Mouse (Mus musculus) stomach, postnatal 0 days (tissue): ENCODE data around the gene Zfp467.

Experiments used
- CTCF ChIP-seq: IDR thresholded peaks from 2 replicates; pipeline ENCODE4 v1.5.1; 2016; ENCODE audit warnings: antibody characterized with exemption, low read depth, mild to moderate bottlenecking, moderate library complexity
- EP300 ChIP-seq: optimal IDR thresholded peaks from 2 replicates; pipeline ENCODE3; 2016; ENCODE audit warnings: antibody characterized with exemption

DNA sequence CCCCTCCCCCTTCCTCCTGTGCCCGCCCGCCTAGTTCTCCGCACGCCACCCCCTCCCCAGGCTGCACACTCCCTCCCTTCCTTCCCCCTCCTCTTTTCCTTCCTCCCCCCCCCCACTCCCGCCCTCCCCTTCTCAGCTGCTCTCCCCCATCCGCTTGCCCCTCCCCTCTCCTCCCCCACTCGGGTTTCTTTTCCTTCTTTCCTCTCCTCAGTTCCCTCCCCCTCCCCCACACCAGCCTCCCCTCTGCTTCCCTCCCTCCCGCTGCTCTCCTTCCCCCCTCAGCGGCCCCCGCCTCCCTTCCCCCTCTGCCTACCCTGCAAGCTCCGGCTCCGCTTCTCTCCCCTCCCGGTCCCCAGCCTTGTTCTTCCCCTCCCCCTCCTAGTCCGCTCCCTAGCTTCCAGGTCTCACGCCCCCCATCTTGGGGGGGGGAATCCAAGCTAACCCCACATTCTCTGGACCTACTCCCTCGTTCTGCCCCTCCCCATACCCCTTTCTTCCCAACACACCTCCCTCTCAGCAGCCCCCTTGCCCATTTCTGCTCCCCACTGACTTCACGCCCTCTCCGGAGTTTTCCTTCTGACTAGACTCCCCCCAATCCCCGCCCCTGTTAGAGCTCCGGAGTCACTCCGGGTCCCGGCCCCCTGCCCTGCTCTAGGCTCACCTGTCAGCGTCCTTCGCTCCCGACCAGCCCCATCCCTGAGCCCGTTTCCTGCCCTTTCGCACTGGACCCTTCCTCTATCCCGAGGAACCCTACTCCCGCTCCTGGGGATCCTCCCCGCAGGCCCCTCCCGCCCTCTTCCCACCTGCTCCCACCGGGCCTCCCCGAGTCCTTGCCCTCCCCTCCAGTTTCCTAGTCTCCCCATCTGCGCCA lies 1.1 kb downstream of the Zfp467 start:
- TF ChIP-seq CTCF, result no peak
- no peak for TF ChIP-seq EP300
